Mouse (Mus musculus) kidney, adult 2 months (tissue): Measurements from ENCODE around the gene Fat1.

ENCODE experiments used
- CTCF ChIP-seq: fragments of 200-500 bp; conservative IDR thresholded peaks from 2 replicates; pipeline ENCODE4 v1.5.1; 2011; ENCODE audit warnings: low read depth, mild to moderate bottlenecking, control low read depth, low read length, moderate library complexity, mixed read lengths; ENCODE audit not compliant: insufficient read depth, insufficient read length
- POLR2A ChIP-seq: fragments of 200-500 bp; IDR thresholded peaks from one replicate; pipeline ENCODE4 v1.6.1; 2011; ENCODE audit warnings: low read depth, low read length, control low read depth

DNA sequence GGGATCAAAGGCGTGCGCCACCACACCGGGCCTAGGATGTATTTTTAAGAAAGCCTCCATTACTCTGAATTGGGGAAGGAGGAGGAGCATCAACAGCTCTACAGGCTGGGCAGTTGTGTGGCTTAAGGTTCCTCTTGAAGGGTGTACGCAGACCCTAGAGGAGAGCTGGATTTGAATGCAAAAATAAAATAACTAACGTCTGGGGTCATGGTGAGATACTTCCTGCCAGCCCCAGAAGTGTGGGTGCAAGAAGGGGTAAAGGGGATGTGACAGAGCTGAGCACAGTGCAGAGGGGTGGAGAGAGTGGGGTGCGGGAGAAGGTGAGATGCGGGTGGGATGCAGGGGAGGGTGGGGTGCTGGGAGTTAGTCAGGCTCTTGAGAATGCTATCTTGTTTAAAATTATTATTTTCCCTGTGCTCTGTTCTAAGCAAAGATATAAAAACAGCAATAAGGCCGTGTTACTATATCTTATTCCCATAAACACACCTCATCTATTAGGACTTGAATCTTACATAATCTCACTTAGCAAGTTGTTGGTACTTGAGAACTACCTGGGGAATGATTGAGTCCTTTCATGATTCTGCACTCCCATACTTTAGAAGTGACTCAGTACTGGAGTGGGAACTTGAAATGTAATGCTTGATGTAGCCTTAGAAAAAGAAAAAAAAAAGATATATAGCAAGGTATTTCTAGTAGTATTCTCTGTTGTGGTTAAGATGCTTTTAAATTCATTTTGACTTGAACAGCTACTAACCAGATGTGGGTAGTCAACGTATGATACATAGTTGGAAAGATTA is 2.5 kb upstream of the Fat1 start:
- TF ChIP-seq POLR2A (no peak), CTCF (no peak)
